Mouse (Mus musculus) CH12.LX (cell line): ENCODE results near the gene Vdr.

Experiments
- CHD2 ChIP-seq: IDR thresholded peaks from 2 replicates; pipeline ENCODE4 v1.6.1; 2011; ENCODE audit warnings: low read length, improper control_type of control experiment
- CTCF ChIP-seq, 2 experiments: IDR thresholded peaks in 1 of 2; conservative IDR thresholded peaks in 1 of 2; 2 replicates each; pipeline ENCODE4 v1.5.1; 2011 to 2012; ENCODE audit warnings: low read depth in 2 of 2, low read length in 2 of 2, improper control_type of control experiment in 1 of 2, inconsistent platforms in 1 of 2, mild to moderate bottlenecking in 1 of 2, moderate library complexity in 1 of 2
- EP300 ChIP-seq: IDR thresholded peaks from 2 replicates; pipeline ENCODE4 v1.6.1; 2011; ENCODE audit warnings: low read length, improper control_type of control experiment
- ETS1 ChIP-seq: conservative IDR thresholded peaks from 2 replicates; pipeline ENCODE4 v1.6.1; 2012; ENCODE audit warnings: low read depth, mild to moderate bottlenecking, inconsistent platforms, low read length, improper control_type of control experiment, moderate library complexity
- NRF1 ChIP-seq: IDR thresholded peaks from 2 replicates; pipeline ENCODE4 v1.6.1; 2014; ENCODE audit warnings: low read depth, mild to moderate bottlenecking, inconsistent platforms, low read length, improper control_type of control experiment, moderate library complexity
- POLR2A ChIP-seq: IDR thresholded peaks from 2 replicates; pipeline ENCODE4 v1.6.1; 2011; ENCODE audit warnings: low read depth, mild to moderate bottlenecking, improper control_type of control experiment, low read length
- TBP ChIP-seq: conservative IDR thresholded peaks from 2 replicates; pipeline ENCODE4 v1.6.1; 2011; ENCODE audit warnings: low read depth, low read length, improper control_type of control experiment

GRCm38 (mm10) chr15:97871055-97872030, 39.1 kb downstream of the Vdr start:
- TF ChIP-seq CTCF (conservative IDR thresholded peaks at IDR 0.05 in 1 of 2, IDR thresholded peaks at IDR 0.05 in 1 of 2; ENCODE audit: low read depth in 2 of 2, low read length in 2 of 2) (no peak), TBP (no peak), POLR2A (no peak), CHD2 (no peak), EP300 (no peak), NRF1 (no peak), ETS1 (no peak)
